Mouse (Mus musculus) CH12.LX (cell line): ENCODE data around the gene Dcaf4. TPM values are rescaled to one million over a fixed set of nuclear protein-coding genes. Genes with fewer than 3 reads are reported as not detected.

Source experiments
- DNase-seq: peaks from one replicate; pipeline ENCODE4 v3.0.0-alpha.2; 2013; ENCODE audit errors: extremely low read depth
- H3K27ac ChIP-seq: 2 replicates; pipeline ENCODE4 v1.5.1; 2012; ENCODE audit warnings: low read depth, mild to moderate bottlenecking, control low read depth, moderate library complexity; ENCODE audit not compliant: insufficient read depth
- H3K27me3 ChIP-seq: replicated peaks from 2 replicates; pipeline ENCODE3; 2012; ENCODE audit warnings: inconsistent platforms
- H3K36me3 ChIP-seq, 2 experiments: replicated peaks in 1 of 2; 2 replicates each; pipeline versions ENCODE3 to v1.6.1; 2012; ENCODE audit warnings: inconsistent platforms in 1 of 2, low read length in 1 of 2, mild to moderate bottlenecking in 1 of 2, mixed read lengths in 1 of 2, moderate library complexity in 1 of 2; ENCODE audit not compliant: control insufficient read depth in 1 of 2, insufficient read depth in 1 of 2
- H3K4me1 ChIP-seq, 2 experiments: 2 replicates each; pipeline ENCODE4 v1.6.1; 2012; ENCODE audit warnings: inconsistent platforms in 1 of 2, moderate library complexity in 1 of 2; ENCODE audit not compliant: insufficient read depth in 2 of 2, control insufficient read depth in 1 of 2
- H3K4me2 ChIP-seq: 2 replicates; pipeline ENCODE4 v1.6.1; 2012; ENCODE audit warnings: low read depth, mild to moderate bottlenecking, control low read depth; ENCODE audit not compliant: poor library complexity, insufficient read depth, severe bottlenecking
- H3K4me3 ChIP-seq, 3 experiments: fragments of 150-350 bp in 1 of 3; sonication (generic) in 1 of 3; replicated peaks in 1 of 3; 2 replicates each; pipeline versions ENCODE3 to v1.5.1; 2011 to 2012; ENCODE audit warnings: low read depth in 2 of 3, low read length in 2 of 3, mild to moderate bottlenecking in 2 of 3, moderate library complexity in 2 of 3, control low read depth in 1 of 3, improper control_type of control experiment in 1 of 3, inconsistent platforms in 1 of 3, mixed read lengths in 1 of 3; ENCODE audit not compliant: poor library complexity in 1 of 3
- H3K79me2 ChIP-seq: replicated peaks from 2 replicates; pipeline ENCODE4 v1.6.1; 2012; ENCODE audit warnings: mild to moderate bottlenecking, moderate library complexity; ENCODE audit not compliant: control insufficient read depth, poor library complexity, insufficient read depth, severe bottlenecking; ENCODE audit errors: extremely low read depth
- H3K9ac ChIP-seq: 2 replicates; pipeline ENCODE4 v1.6.1; 2012; ENCODE audit warnings: low read depth, mild to moderate bottlenecking, control low read depth, moderate library complexity; ENCODE audit not compliant: insufficient read depth
- H3K9me3 ChIP-seq: replicated peaks from 2 replicates; pipeline ENCODE3; 2012; ENCODE audit warnings: low read length, inconsistent platforms, mixed read lengths
- CHD1 ChIP-seq: IDR thresholded peaks from 2 replicates; pipeline ENCODE4 v1.6.1; 2012; ENCODE audit warnings: low read depth, low read length, improper control_type of control experiment, inconsistent platforms
- E2F4 ChIP-seq: IDR thresholded peaks from 2 replicates; pipeline ENCODE4 v1.6.1; 2011; ENCODE audit warnings: low read depth, low read length, improper control_type of control experiment; ENCODE audit not compliant: insufficient replicate concordance
- ELF1 ChIP-seq: IDR thresholded peaks from 2 replicates; pipeline ENCODE4 v1.6.1; 2014; ENCODE audit warnings: low read depth, mild to moderate bottlenecking, inconsistent platforms, low read length, improper control_type of control experiment
- EP300 ChIP-seq: IDR thresholded peaks from 2 replicates; pipeline ENCODE4 v1.6.1; 2011; ENCODE audit warnings: low read length, improper control_type of control experiment
- IRF4 ChIP-seq: IDR thresholded peaks from 2 replicates; pipeline ENCODE4 v1.6.1; 2014; ENCODE audit warnings: low read depth, mild to moderate bottlenecking, inconsistent platforms, low read length, improper control_type of control experiment
- JUN ChIP-seq: IDR thresholded peaks from 2 replicates; pipeline ENCODE4 v1.6.1; 2011; ENCODE audit warnings: low read depth, mild to moderate bottlenecking, low read length, improper control_type of control experiment, moderate library complexity; ENCODE audit not compliant: insufficient read depth
- JUND ChIP-seq: conservative IDR thresholded peaks from 2 replicates; pipeline ENCODE4 v1.6.1; 2011; ENCODE audit warnings: low read depth, low read length, improper control_type of control experiment
- KAT2A ChIP-seq: IDR thresholded peaks from 2 replicates; pipeline ENCODE4 v1.6.1; 2012; ENCODE audit warnings: low read length, improper control_type of control experiment, inconsistent platforms; ENCODE audit not compliant: insufficient replicate concordance
- MAX ChIP-seq: IDR thresholded peaks from 2 replicates; pipeline ENCODE4 v1.6.1; 2011; ENCODE audit warnings: low read length, improper control_type of control experiment
- MAZ ChIP-seq: IDR thresholded peaks from 2 replicates; pipeline ENCODE4 v1.6.1; 2012; ENCODE audit warnings: low read depth, mild to moderate bottlenecking, inconsistent platforms, low read length, improper control_type of control experiment, moderate library complexity
- MEF2A ChIP-seq: IDR thresholded peaks from 2 replicates; pipeline ENCODE4 v1.6.1; 2014; ENCODE audit warnings: low read depth, mild to moderate bottlenecking, inconsistent platforms, low read length, improper control_type of control experiment, borderline replicate concordance
- MXI1 ChIP-seq: IDR thresholded peaks from 2 replicates; pipeline ENCODE4 v1.6.1; 2011; ENCODE audit warnings: mild to moderate bottlenecking, low read depth, low read length, improper control_type of control experiment
- MYC ChIP-seq: IDR thresholded peaks from 2 replicates; pipeline ENCODE4 v1.6.1; 2011; ENCODE audit warnings: low read depth, mild to moderate bottlenecking, improper control_type of control experiment, low read length
- NELFE ChIP-seq: IDR thresholded peaks from 2 replicates; pipeline ENCODE4 v1.6.1; 2011; ENCODE audit warnings: low read depth, low read length, improper control_type of control experiment
- POLR2A ChIP-seq: IDR thresholded peaks from 2 replicates; pipeline ENCODE4 v1.6.1; 2011; ENCODE audit warnings: low read depth, mild to moderate bottlenecking, improper control_type of control experiment, low read length
- POLR2AphosphoS2 ChIP-seq: IDR thresholded peaks from 2 replicates; pipeline ENCODE4 v1.6.1; 2011; ENCODE audit warnings: low read depth, low read length, improper control_type of control experiment
- RCOR1 ChIP-seq: conservative IDR thresholded peaks from 2 replicates; pipeline ENCODE4 v1.6.1; 2012; ENCODE audit warnings: low read depth, mild to moderate bottlenecking, inconsistent platforms, low read length, improper control_type of control experiment
- SIN3A ChIP-seq: IDR thresholded peaks from 2 replicates; pipeline ENCODE4 v1.6.1; 2012; ENCODE audit warnings: low read length, improper control_type of control experiment, inconsistent platforms
- SMC3 ChIP-seq: IDR thresholded peaks from 2 replicates; pipeline ENCODE4 v1.6.1; 2011; ENCODE audit warnings: low read depth, low read length, improper control_type of control experiment
- TBP ChIP-seq: conservative IDR thresholded peaks from 2 replicates; pipeline ENCODE4 v1.6.1; 2011; ENCODE audit warnings: low read depth, low read length, improper control_type of control experiment
- TCF12 ChIP-seq: IDR thresholded peaks from 2 replicates; pipeline ENCODE4 v1.6.1; 2014; ENCODE audit warnings: low read depth, mild to moderate bottlenecking, inconsistent platforms, low read length, improper control_type of control experiment
- UBTF ChIP-seq: IDR thresholded peaks from 2 replicates; pipeline ENCODE4 v1.6.1; 2012; ENCODE audit warnings: low read depth, mild to moderate bottlenecking, inconsistent platforms, low read length, improper control_type of control experiment, moderate library complexity
- USF1 ChIP-seq: IDR thresholded peaks from 2 replicates; pipeline ENCODE4 v1.6.1; 2014; ENCODE audit warnings: low read depth, mild to moderate bottlenecking, inconsistent platforms, low read length, improper control_type of control experiment
- ZC3H11A ChIP-seq: IDR thresholded peaks from 2 replicates; pipeline ENCODE4 v1.6.1; 2012; ENCODE audit warnings: low read depth, mild to moderate bottlenecking, inconsistent platforms, low read length, improper control_type of control experiment
- ZMIZ1 ChIP-seq: IDR thresholded peaks from 2 replicates; pipeline ENCODE4 v1.6.1; 2012; ENCODE audit warnings: low read depth, mild to moderate bottlenecking, inconsistent platforms, low read length, improper control_type of control experiment
- ZNF384 ChIP-seq: IDR thresholded peaks from 2 replicates; pipeline ENCODE4 v1.6.1; 2012; ENCODE audit warnings: low read depth, low read length, improper control_type of control experiment, inconsistent platforms
- dilution Hi-C: fragments of 300-500 bp; cut with MboI; formaldehyde crosslinking; loops from 2 replicates; pipeline ENCODE4 v1.14.3; 2020; ENCODE audit warnings: low sequenced_read_pairs; ENCODE audit not compliant: extremely low pct_unique_long_range_greater_than_20kb, extremely low pct_ligation_motif_present
- in situ Hi-C: fragments of 300-500 bp; cut with MboI; formaldehyde crosslinking; loops from 3 replicates; pipeline ENCODE4 v1.14.3; 2019; ENCODE audit warnings: low sequenced_read_pairs, low pct_ligation_motif_present, low pct_unique_long_range_greater_than_20kb, mixed read lengths
- polyA plus RNA-seq: library from polyadenylated mRNA; unstranded; fragments of >175 nt; gene quantifications from 2 replicates; pipeline ENCODE4 v1.2.1, GENCODE M21; 2012; ENCODE audit warnings: low read depth; ENCODE audit not compliant: insufficient read length
- total RNA-seq, 2 experiments: library from RNA; depleted of rRNA; stranded (reverse); fragments of 300-350 nt in 1 of 2; fragments of >200 nt in 1 of 2; gene quantifications; 2 replicates each; pipeline ENCODE4 v1.2.3; 2012 to 2014

The Dcaf4 gene
- total and polyA plus RNA-seq, 3 experiments: 17.3 to 23.6 (median 22.0) TPM

GRCm38 (mm10) chr12:83560189-83560588 is 39.9 kb downstream of the Dcaf4 start:
- H3K4me2 ChIP-seq: no peak overlapping the region
- H3K79me2 ChIP-seq: no peaks in the 10 kb centered on the region
- peaks cover 5 to 8% of the 10 kb centered on the region in 2 experiments; a peak in 2 of 4 replicates for H3K4me1 ChIP-seq
- peak; percentile 31 for DNase-seq
- no peak overlapping the region for H3K9ac ChIP-seq
- no peak overlapping the region for H3K4me3 ChIP-seq
- in situ Hi-C loops (no loop called here), dilution Hi-C loops (no loop called here)
- H3K27me3 ChIP-seq: no peaks in the 10 kb centered on the region
- no peak overlapping the region for H3K27ac ChIP-seq
- peaks cover 31 to 77% of the 10 kb centered on the region in 2 experiments for H3K36me3 ChIP-seq
- no peak for TF ChIP-seq TCF12
- no peak for TF ChIP-seq POLR2A
- TF ChIP-seq ZC3H11A: no peak
- no peak for TF ChIP-seq SIN3A
- no peak for TF ChIP-seq MAZ
- TF ChIP-seq JUND: no peak
- no peak for TF ChIP-seq USF1
- no peak for TF ChIP-seq UBTF
- TF ChIP-seq ELF1: no peak
- TF ChIP-seq ZMIZ1: no peak
- TF ChIP-seq TBP: no peak
- no peak for TF ChIP-seq JUN
- no peak for TF ChIP-seq EP300
- no peak for TF ChIP-seq CHD1
- TF ChIP-seq POLR2AphosphoS2: no peak
- TF ChIP-seq MEF2A: no peak
- no peak for TF ChIP-seq SMC3
- no peak for TF ChIP-seq ZNF384
- no peak for TF ChIP-seq NELFE
- TF ChIP-seq KAT2A: no peak
- no peaks in the 10 kb centered on the region for H3K9me3 ChIP-seq

- Histone ChIP-seq H3K4me2 (no peak overlapping the region), H3K36me3 (peaks cover 24 to 74% of the 10 kb centered on the region in 2 experiments), H3K9ac (no peak overlapping the region), H3K27ac (no peak overlapping the region), H3K4me3 (no peak overlapping the region), H3K27me3 (no peaks in the 10 kb centered on the region), H3K79me2 (no peaks in the 10 kb centered on the region), H3K4me1 (peaks cover 5 to 8% of the 10 kb centered on the region in 2 experiments; a peak in 2 of 4 replicates), H3K9me3 (no peaks in the 10 kb centered on the region)
- in situ Hi-C loops: no loop called here
- TF ChIP-seq ZC3H11A (no peak), KAT2A (no peak), IRF4 (peak; percentile 71), E2F4 (no peak), JUN (peak; percentile 22; the same call in 1 of the 2 replicates), MXI1 (no peak), MEF2A (no peak), MYC (0 out of 2 replicates have a peak, but pooled peaks have one; percentile 23), ELF1 (no peak), SMC3 (no peak), RCOR1 (no peak), TBP (no peak), EP300 (peak; percentile 69), JUND (peak; percentile 47; the same call in 1 of the 2 replicates), ZMIZ1 (no peak), USF1 (no peak), POLR2A (no peak), MAX (no peak)
- peak; percentile 13 for DNase-seq
- dilution Hi-C loops: no loop called here
Observed at GRCm38 (mm10) chr12:83562589-83562988, 42.3 kb downstream of the Dcaf4 start.
